Mouse (Mus musculus) testis, postnatal 10 days (tissue): ENCODE measurements around the gene Itpr2.

Source experiments
- DNase-seq: peaks from one replicate; pipeline ENCODE4 v3.0.0; 2021; ENCODE audit warnings: low spot score

The Itpr2 gene

DNA sequence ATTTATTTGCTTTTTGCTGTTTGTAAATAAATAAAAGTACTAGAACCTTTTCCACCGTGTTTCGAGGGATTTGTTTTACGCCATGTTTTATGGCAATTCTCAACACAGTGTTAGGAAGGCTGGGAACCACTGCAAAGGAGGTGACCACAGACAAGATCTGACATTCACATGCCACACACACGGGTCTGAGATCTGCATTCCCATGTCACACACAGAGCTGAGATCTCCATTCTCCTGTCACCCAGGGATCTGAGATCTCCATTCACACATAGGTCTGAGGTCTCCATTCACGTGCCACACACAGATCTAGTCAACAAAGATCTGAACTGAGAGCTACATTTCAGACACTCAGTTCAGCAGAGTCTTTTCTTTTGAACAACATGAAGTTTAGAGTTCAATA lies 282.0 kb downstream of the Itpr2 start:
- no peak for DNase-seq

GRCm38 (mm10) chr6:146219534-146219933 lies 282.5 kb downstream of the Itpr2 start:
- DNase-seq: no peak

GRCm38 (mm10) chr6:146215302-146215701 lies 286.7 kb downstream of the Itpr2 start:
- no peak for DNase-seq

- no peak for DNase-seq
Observed at GRCm38 (mm10) chr6:146212339-146212738, 289.7 kb downstream of the Itpr2 start.

GRCm38 (mm10) chr6:146211233-146211632 lies 290.8 kb downstream of the Itpr2 start:
- DNase-seq: peak; percentile 5

GRCm38 (mm10) chr6:146208983-146209382 lies 293.0 kb downstream of the Itpr2 start:
- no peak for DNase-seq

- no peak for DNase-seq
Observed at GRCm38 (mm10) chr6:146207204-146207959, 294.6 kb downstream of the Itpr2 start.

DNA sequence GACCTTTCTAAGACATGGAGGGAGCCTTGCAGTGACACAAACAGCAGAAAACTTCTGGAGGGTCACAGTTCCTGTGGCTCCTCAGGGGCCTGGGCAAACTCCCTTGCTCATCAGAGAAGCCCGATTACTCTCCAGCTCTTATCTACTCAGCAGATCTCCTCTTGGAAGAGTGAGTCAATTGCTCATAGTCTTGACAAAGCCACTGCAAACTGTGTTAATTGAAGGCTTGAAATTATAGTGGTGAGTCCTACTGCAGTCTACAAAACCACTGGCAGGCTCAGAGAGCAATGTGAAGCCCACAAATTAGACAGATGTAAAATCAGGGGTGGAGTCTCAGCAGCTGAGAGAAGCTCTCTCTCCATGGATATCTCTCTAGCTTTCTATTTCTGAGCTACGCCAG lies 296.9 kb downstream of the Itpr2 start:
- no peak for DNase-seq

- no peak for DNase-seq
Observed at GRCm38 (mm10) chr6:146204470-146204869, 297.6 kb downstream of the Itpr2 start.

DNA sequence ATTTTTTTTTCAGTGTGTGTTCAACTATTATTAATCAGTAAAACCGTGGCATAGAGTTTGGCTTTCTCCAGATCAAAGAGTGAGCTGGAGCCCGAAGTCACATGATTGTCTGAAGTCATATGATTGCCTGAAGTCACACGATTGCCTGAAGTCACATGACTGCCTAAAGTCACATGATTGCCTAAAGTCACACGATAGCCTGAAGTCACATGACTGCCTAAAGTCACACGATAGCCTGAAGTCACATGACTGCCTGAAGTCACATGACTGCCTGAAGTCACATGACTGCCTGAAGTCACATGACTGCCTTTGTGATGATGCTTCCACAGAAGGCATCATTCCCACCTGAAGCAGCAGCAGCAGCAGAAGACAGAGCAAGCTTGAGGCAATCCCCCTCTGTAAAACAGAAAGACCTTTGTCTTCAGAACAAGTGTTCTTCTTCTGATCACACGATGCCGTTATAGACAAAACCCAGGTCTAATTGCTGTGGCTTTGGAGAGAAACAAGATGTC lies 304.1 kb downstream of the Itpr2 start:
- no peak for DNase-seq

DNA sequence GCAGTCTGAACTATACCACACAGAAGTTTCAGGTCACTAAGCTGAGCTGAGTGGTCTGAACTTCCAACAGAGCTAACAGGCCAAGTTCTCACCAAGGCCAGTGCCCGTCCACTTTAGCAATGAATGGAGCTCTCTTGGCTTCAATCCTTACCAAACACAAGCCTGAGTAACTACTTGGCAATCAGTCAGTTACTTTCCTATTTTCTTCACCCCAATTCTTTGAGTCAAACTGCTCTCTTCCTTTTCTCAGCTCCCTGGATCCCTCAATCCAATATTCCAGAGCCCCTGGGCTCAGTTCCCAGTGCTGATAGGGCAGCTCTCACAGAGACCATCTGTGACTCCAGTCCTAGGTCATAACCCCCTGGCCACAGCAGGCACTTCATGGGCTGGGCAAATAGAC lies 305.3 kb downstream of the Itpr2 start:
- no peak for DNase-seq

GRCm38 (mm10) chr6:146195854-146196457 lies 306.1 kb downstream of the Itpr2 start:
- DNase-seq: no peak

- no peak for DNase-seq
Observed at GRCm38 (mm10) chr6:146191931-146192330, 310.1 kb downstream of the Itpr2 start.

GRCm38 (mm10) chr6:146190006-146190405 lies 312.0 kb downstream of the Itpr2 start:
- DNase-seq: no peak

GRCm38 (mm10) chr6:146185532-146185931 lies 316.5 kb downstream of the Itpr2 start:
- no peak for DNase-seq

GRCm38 (mm10) chr6:146184771-146185170 lies 317.3 kb downstream of the Itpr2 start:
- no peak for DNase-seq

GRCm38 (mm10) chr6:146174644-146175250 lies 327.3 kb downstream of the Itpr2 start:
- no peak for DNase-seq

DNA sequence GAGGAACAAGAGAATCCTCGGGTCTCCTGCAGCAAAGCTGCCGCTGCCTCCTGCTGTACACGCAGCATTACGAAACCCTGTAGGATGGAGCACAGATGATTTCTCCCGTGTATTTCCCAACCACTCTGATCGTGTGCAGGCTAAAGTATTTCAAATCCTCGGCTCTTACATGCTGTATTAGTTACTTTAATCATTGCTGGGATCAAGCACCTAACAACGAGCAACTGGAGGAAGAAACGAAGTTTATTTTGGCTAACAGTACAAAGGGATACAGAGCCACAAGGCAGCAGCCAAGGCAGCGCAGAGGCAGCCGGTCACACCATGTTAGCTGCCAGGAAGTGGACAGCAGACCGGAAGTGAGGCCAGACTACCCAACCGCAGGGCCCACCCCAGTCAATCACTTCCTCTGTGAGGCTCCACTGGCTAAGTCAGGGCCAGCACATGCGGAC lies 331.4 kb downstream of the Itpr2 start:
- no peak for DNase-seq

DNA sequence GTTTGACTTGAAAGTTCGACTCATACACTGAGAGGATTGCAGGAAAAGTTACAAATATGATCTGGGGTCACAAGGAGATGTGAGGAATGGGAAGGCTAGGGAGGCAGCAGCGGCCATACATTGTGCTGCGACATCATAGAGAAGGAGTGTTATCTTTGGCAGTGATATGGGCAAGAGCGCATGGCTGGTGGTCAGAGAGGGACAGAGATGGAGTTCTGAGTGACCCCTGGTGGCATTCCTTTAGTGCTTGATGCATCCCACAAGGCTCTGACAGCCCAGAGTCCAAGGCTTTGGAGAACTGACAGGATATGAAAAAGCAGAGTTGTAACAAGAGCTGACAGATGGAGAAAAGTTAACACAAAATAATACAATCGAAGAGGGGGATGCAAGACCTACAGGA lies 334.8 kb downstream of the Itpr2 start:
- no peak for DNase-seq

DNA sequence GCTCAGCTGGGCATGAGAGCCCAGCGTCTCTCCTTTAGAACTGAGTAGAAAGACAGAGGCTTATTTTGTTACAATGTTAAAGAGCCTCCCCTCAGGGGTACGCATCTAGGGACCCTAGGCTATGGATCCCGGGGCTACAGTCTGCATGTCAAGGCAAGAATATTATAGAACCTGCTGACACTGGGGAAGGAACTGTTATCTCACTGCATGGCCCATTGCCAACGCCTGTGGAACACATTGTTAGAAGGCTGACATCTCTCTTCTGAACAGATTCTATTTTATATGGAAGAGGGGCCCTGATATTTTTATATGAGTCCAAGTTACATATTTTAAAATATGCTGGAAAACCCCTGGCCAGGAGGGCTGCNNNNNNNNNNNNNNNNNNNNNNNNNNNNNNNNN lies 342.4 kb downstream of the Itpr2 start:
- DNase-seq: peak; percentile 65

- no peak for DNase-seq
Observed at GRCm38 (mm10) chr6:146158717-146159116, 343.3 kb downstream of the Itpr2 start.

GRCm38 (mm10) chr6:146157983-146158535 lies 344.0 kb downstream of the Itpr2 start:
- no peak for DNase-seq

GRCm38 (mm10) chr6:146157099-146157498 lies 344.9 kb downstream of the Itpr2 start:
- no peak for DNase-seq
